Mouse (Mus musculus): Measurements from ENCODE around the gene Mtg1.
"Not testable (repeated sequence)": the region's sequence is repeated elsewhere in the genome, so short reads cannot be mapped to it uniquely, and the experiment has no call there.

Mtg1 gene

GRCm38 (mm10) chr7:140126934-140127333 lies 10.4 kb upstream of the Mtg1 start:
- in situ Hi-C loops (cut with MboI, MseI), result no loop called here

GRCm38 (mm10) chr7:140127911-140128310 lies 9.5 kb upstream of the Mtg1 start:
- in situ Hi-C loops (cut with MboI, MseI), result no loop called here

- in situ Hi-C loops (cut with MboI, MseI), result not testable (repeated sequence)
These were observed 5.2 kb upstream of the Mtg1 start for GRCm38 (mm10) chr7:140132184-140132583.

GRCm38 (mm10) chr7:140134033-140134432 lies 3.3 kb upstream of the Mtg1 start:
- in situ Hi-C loops (cut with MboI, MseI), result not testable (repeated sequence)

- in situ Hi-C loops (cut with MboI, MseI), result no loop called here
These were observed 2.1 kb upstream of the Mtg1 start for GRCm38 (mm10) chr7:140135106-140135770.

- in situ Hi-C loops (cut with MboI, MseI), result no loop called here
These were observed 602 bp downstream of the Mtg1 start for GRCm38 (mm10) chr7:140138021-140138310.

- in situ Hi-C loops (cut with MboI, MseI), result loop anchor here in 1 of 2 experiments (5.0 kb wide), 1 partner anchor 59 kb away; the partner anchor contains the start of gene Caly
These were observed 4.0 kb downstream of the Mtg1 start for GRCm38 (mm10) chr7:140141350-140141749.

GRCm38 (mm10) chr7:140144550-140144949 lies 7.2 kb downstream of the Mtg1 start:
- in situ Hi-C loops (cut with MboI, MseI), result loop anchor here in 1 of 2 experiments (5.0 kb wide), 1 partner anchor 62 kb away; the partner anchor contains the start of gene Caly

GRCm38 (mm10) chr7:140153383-140153782 lies 16.0 kb downstream of the Mtg1 start:
- in situ Hi-C loops (cut with MboI, MseI), result no loop called here

- in situ Hi-C loops (cut with MboI, MseI), result no loop called here
These were observed 16.5 kb downstream of the Mtg1 start for GRCm38 (mm10) chr7:140153829-140154217.

GRCm38 (mm10) chr7:140154218-140154927 lies 17.0 kb downstream of the Mtg1 start, which contains the start of gene Sprn:
Sprn (minus strand) TSS chr7:140154877.
- in situ Hi-C loops (cut with MboI, MseI), result no loop called here

- in situ Hi-C loops (cut with MboI, MseI), result no loop called here
These were observed 23.0 kb downstream of the Mtg1 start for GRCm38 (mm10) chr7:140160363-140160762.

GRCm38 (mm10) chr7:140164664-140165063 lies 27.3 kb downstream of the Mtg1 start, which contains the start of gene Olfr522:
Olfr522 (minus strand) TSS chr7:140164764.
- in situ Hi-C loops (cut with MboI, MseI), result no loop called here

GRCm38 (mm10) chr7:140167950-140168349 lies 30.6 kb downstream of the Mtg1 start:
- in situ Hi-C loops (cut with MboI, MseI), result no loop called here

- in situ Hi-C loops (cut with MboI, MseI), result no loop called here
These were observed 32.0 kb downstream of the Mtg1 start for GRCm38 (mm10) chr7:140169386-140169785.

- in situ Hi-C loops (cut with MboI, MseI), result no loop called here
These were observed 33.5 kb downstream of the Mtg1 start for GRCm38 (mm10) chr7:140170863-140171262.

- in situ Hi-C loops (cut with MboI, MseI), result no loop called here
These were observed 35.6 kb downstream of the Mtg1 start, which contains the start of gene Olfr523 for GRCm38 (mm10) chr7:140172936-140173335. Olfr523 (plus strand) TSS chr7:140173217.

- in situ Hi-C loops (cut with MboI, MseI), result loop anchor here in 1 of 2 experiments (5.0 kb wide), 1 partner anchor 633 kb away; no protein-coding TSS in a partner anchor
These were observed 41.8 kb downstream of the Mtg1 start for GRCm38 (mm10) chr7:140179176-140179575.

- in situ Hi-C loops (cut with MboI, MseI), result no loop called here
These were observed 43.3 kb downstream of the Mtg1 start for GRCm38 (mm10) chr7:140180692-140181091.

GRCm38 (mm10) chr7:140184206-140184605 lies 46.8 kb downstream of the Mtg1 start:
- in situ Hi-C loops (cut with MboI, MseI), result no loop called here

GRCm38 (mm10) chr7:140186646-140187620 lies 49.6 kb downstream of the Mtg1 start:
- in situ Hi-C loops (cut with MboI, MseI), result no loop called here
